Mouse (Mus musculus): Measurements from ENCODE around the gene Coq9.

- no peak for TF ChIP-seq POLR2A (IDR thresholded peaks at IDR 0.05; ENCODE audit: borderline replicate concordance, extremely low read depth, low read depth, low read length)
- no peak for TF ChIP-seq CTCF (IDR thresholded peaks at IDR 0.05; ENCODE audit: insufficient read depth, low read length)
Observed at GRCm38 (mm10) chr8:94804546-94805340, 33.4 kb upstream of the Coq9 start.
